Mouse (Mus musculus) erythroblast, embryonic 14.5 days (primary cell): ENCODE results near the gene Bahcc1. TPM values are rescaled to one million over a fixed set of nuclear protein-coding genes. Genes with fewer than 3 reads are reported as not detected.

Experiments used
- H3K27me3 ChIP-seq: 2 replicates; pipeline ENCODE4 v1.6.1; 2012; ENCODE audit warnings: inconsistent platforms; ENCODE audit not compliant: control insufficient read depth
- H3K36me3 ChIP-seq: 2 replicates; pipeline ENCODE4 v1.6.1; 2012; ENCODE audit warnings: mild to moderate bottlenecking, inconsistent platforms; ENCODE audit not compliant: control insufficient read depth
- H3K4me1 ChIP-seq: 2 replicates; pipeline ENCODE4 v1.6.1; 2012; ENCODE audit warnings: inconsistent platforms; ENCODE audit not compliant: control insufficient read depth
- H3K4me3 ChIP-seq: replicated peaks from 2 replicates; pipeline ENCODE3; 2012; ENCODE audit warnings: moderate library complexity, mild to moderate bottlenecking, inconsistent platforms
- H3K9me3 ChIP-seq: 2 replicates; pipeline ENCODE4 v1.6.1; 2012; ENCODE audit warnings: low read length, inconsistent platforms, mixed read lengths; ENCODE audit not compliant: control insufficient read depth
- GATA1 ChIP-seq: IDR thresholded peaks from 2 replicates; pipeline ENCODE4 v1.6.1; 2012; ENCODE audit warnings: low read length, inconsistent platforms, mixed read lengths
- TAL1 ChIP-seq: IDR thresholded peaks from 3 replicates; pipeline ENCODE4 v1.6.1; 2012; ENCODE audit warnings: low read length, inconsistent platforms, mixed read lengths
- polyA plus RNA-seq: library from polyadenylated mRNA; stranded (reverse); fragments of >175 nt; gene quantifications from 2 replicates; pipeline ENCODE4 v1.2.3, GENCODE M21; 2012

Bahcc1 gene
- polyA plus RNA-seq, 1 experiment: 0.21 TPM

DNA sequence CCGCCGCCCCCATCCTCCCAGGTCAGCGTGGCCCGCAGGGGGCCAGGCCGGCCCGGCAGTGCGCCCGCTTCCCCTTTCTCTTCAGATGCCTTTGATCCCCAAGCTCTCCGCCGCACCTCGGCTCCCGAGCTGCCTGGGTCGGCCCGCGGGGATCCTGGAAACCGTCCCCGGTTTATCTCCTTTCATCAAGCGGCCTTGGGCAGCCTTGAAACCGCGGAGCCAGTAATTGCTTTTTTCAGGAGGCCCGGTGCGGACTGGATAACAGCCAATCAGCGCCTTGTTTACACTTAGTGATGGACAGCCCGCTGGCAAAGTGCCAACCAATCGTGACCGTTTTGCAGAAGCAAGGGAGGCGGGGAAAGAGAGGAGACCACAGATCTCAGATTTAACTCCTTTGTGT is 1.4 kb upstream of the Bahcc1 start:
- peak overlapping the region; percentile 64 for H3K4me3 ChIP-seq
- TF ChIP-seq GATA1 (no peak), TAL1 (no peak)
- peaks cover 5% of the 10 kb centered on the region; the same call in 1 of the 2 replicates for H3K9me3 ChIP-seq
- H3K4me1 ChIP-seq: peaks cover 56% of the 10 kb centered on the region
- H3K36me3 ChIP-seq: no peaks in the 10 kb centered on the region
- peaks cover 100% of the 10 kb centered on the region for H3K27me3 ChIP-seq

DNA sequence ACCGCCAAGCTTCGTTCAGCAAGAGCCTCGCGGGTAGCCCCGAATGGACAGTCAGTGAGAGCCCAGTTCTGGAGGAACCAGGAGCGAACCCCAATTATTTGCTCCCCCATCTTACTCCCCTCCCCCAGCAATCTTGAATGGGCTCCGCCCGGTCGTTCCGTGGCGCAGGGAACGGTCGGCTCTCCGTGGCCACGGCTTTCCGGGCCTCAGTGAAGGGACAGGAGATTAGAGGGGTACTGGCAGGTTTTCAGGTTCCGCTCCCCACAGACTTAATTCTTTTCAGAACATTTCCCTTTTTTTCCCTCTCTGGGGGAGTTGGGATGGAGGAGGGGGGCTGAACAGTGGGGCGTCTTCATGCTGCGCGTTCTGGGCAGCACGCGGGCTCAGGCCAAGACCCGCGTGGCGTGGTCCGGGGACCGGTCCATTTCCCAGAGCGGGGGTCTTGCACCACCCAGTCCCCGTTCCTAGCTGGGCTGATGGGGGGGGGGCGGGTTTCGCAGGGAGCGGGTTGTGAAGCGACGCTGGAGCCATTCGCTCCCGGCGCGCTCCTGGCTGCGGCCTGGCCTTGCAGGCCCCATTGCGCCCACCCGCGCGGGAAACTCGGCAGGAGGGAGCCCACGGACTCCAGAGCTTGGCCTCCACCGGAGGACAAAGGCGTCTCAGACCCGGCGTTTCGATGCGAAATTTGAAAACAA is 841 bp downstream of the Bahcc1 start:
- H3K27me3 ChIP-seq: peaks cover 100% of the 10 kb centered on the region
- peaks cover 9% of the 10 kb centered on the region; the same call in 1 of the 2 replicates for H3K9me3 ChIP-seq
- H3K36me3 ChIP-seq: no peaks in the 10 kb centered on the region
- peaks cover 66% of the 10 kb centered on the region for H3K4me1 ChIP-seq
- TF ChIP-seq TAL1 (no peak), GATA1 (no peak)
- H3K4me3 ChIP-seq: peak overlapping the region; percentile 55

DNA sequence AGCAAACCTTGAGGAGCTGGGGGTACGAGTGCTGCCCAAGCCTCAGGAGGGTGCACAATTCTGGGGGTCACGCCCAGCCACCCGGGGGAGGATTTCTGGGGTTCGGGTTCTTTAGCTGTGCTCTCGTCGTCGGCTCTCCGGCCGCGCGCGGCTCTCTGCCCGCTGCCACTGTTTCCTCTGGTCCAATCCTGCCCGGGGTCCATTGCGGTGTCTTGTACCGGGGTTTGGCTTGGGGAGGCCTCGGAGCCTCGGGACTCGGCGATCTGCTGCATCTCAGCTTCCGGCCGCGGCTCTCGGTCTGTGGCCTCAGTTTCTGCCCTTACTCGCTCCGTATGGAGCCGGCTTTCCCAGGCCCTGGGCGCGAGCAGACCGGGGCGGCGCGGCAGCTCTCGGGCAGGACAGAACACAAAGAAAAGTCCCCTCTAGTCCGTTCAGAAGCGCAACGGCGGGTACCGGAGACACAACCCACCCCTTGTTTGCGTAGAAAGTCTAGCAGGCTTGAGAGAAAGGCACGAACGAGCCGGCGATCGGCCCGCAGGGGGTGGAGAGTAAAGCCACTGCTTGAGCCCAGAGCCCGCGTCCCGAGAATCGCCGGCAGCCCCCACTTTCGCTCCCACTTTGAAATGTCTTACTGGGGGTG is 1.5 kb downstream of the Bahcc1 start:
- H3K36me3 ChIP-seq: no peaks in the 10 kb centered on the region
- peak overlapping the region; percentile 55 for H3K4me3 ChIP-seq
- H3K4me1 ChIP-seq: peaks cover 66% of the 10 kb centered on the region
- TF ChIP-seq GATA1 (no peak), TAL1 (no peak)
- peaks cover 11% of the 10 kb centered on the region; the same call in 1 of the 2 replicates for H3K9me3 ChIP-seq
- H3K27me3 ChIP-seq: peaks cover 100% of the 10 kb centered on the region

DNA sequence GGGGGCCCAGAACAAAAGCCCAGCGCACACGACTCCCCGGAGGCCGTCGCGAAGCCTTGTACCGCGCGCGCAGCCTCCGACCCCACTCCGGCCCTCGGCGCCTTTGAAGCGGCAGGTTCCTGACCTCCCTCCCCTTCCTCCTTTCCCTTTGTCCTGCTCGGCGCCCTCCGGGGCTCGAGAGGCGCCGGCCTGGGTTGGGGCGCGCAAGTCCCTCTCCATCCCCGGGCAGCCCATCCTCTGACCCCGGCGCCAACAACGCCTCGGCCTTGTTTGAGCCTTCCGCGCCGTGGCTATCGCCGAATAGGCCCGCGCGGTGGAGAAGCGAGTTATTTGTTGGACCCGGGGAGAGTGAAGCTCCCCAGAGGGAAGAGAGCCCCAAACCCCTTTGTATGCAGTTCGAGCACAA is 2.0 kb downstream of the Bahcc1 start:
- H3K36me3 ChIP-seq: no peaks in the 10 kb centered on the region
- H3K9me3 ChIP-seq: peaks cover 11% of the 10 kb centered on the region; the same call in 1 of the 2 replicates
- peaks cover 65% of the 10 kb centered on the region for H3K4me1 ChIP-seq
- no peak for TF ChIP-seq GATA1
- TF ChIP-seq TAL1: no peak
- H3K4me3 ChIP-seq: peak overlapping the region; percentile 55
- peaks cover 100% of the 10 kb centered on the region for H3K27me3 ChIP-seq

DNA sequence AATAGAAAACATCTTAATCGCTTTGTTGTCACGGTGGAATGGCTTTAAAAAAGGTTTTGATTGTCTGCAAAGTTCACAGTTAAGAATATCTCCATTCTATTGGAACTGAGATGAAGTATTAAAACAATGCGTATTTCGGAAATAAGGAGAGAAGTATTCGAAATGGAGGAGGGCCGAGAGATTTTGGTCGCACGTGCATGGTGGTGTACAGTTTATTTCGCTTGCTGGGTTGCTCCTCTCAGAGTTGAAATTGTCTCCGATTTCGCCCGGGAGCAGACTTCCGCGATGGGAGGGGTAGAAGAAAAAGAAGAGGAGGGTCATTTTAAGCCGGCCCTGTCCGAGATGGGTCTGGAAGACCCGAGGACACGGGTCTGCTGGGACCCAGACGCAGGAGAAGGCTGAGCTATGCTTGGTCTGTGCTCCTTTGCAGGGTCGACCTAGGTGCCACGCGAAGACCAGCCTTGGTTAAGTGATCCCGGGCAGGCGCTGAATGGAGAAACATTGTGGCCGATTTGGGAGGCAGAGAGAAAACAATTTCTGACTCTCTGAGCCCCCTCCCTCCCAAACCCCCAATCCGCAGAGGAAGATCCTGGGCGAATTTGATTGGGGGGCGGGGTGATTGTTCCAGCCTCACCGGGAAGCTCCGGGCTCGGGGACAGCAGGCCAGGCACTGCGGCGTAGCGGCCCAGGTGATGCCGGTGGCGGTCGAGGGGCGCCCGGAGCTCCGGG is 2.8 kb downstream of the Bahcc1 start:
- H3K36me3 ChIP-seq: no peaks in the 10 kb centered on the region
- peaks cover 100% of the 10 kb centered on the region for H3K27me3 ChIP-seq
- H3K4me3 ChIP-seq: peak overlapping the region; percentile 31
- peaks cover 58% of the 10 kb centered on the region for H3K4me1 ChIP-seq
- H3K9me3 ChIP-seq: peaks cover 11% of the 10 kb centered on the region; the same call in 1 of the 2 replicates
- no peak for TF ChIP-seq GATA1
- no peak for TF ChIP-seq TAL1

DNA sequence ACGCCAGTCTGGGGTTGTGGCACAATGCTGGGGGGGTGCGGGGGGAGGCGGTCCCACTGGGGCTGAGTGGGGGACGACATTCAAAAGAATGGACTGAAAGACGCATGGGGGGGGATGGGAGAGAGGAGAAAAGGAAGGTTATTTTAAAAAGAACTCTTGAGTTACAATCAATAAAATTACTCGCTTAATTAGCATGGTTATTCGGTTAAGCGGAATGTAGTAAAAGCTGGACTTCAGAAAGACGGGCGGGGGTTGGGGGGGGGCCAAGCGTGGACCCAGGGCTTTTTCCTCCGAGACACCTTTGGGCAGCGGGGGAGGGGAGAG is 3.3 kb downstream of the Bahcc1 start:
- Histone ChIP-seq H3K4me1 (peaks cover 54% of the 10 kb centered on the region), H3K9me3 (peaks cover 8% of the 10 kb centered on the region; the same call in 1 of the 2 replicates), H3K27me3 (peaks cover 100% of the 10 kb centered on the region), H3K4me3 (peak overlapping the region; percentile 49), H3K36me3 (no peaks in the 10 kb centered on the region)
- TF ChIP-seq TAL1 (no peak), GATA1 (no peak)

DNA sequence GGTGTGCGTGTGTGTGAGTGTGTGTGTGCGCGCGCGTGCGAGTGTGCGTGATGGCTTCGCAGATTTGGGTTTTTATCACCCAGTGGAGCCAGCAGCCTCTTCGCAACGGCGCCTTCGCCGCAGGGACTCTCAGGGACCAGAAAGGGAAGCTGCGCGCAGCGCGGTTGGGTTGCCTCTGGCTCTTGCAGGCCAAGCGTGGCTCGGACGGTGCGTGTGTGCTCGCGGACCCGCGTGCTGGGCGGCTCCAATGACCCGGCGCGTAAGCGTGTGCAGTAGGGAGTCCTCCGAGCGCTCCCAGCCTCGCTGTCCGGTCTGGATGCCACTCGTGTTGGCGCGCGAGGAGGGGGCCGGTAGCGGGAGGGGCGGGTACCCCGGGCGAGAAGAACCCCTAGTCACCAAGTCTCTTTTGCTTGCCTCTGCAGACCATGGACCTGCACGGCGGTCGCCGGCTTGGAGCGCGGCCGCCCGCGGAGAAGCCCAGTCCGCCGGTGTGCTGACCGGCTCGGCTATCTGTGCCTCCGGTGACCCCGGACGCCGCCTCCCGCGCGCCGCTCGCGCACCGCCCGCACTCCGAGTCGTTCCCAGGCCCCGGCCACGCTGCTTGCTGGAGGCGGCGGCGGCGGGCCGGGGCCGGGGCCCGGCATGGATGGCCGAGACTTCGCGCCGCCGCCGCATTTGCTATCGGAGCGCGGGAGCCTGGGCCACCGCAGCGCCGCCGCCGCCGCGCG is 3.9 kb downstream of the Bahcc1 start:
- Histone ChIP-seq H3K4me1 (peaks cover 48% of the 10 kb centered on the region), H3K4me3 (peak overlapping the region; percentile 49), H3K36me3 (no peaks in the 10 kb centered on the region), H3K27me3 (peaks cover 100% of the 10 kb centered on the region), H3K9me3 (peaks cover 8% of the 10 kb centered on the region; the same call in 1 of the 2 replicates)
- TF ChIP-seq TAL1: no peak

DNA sequence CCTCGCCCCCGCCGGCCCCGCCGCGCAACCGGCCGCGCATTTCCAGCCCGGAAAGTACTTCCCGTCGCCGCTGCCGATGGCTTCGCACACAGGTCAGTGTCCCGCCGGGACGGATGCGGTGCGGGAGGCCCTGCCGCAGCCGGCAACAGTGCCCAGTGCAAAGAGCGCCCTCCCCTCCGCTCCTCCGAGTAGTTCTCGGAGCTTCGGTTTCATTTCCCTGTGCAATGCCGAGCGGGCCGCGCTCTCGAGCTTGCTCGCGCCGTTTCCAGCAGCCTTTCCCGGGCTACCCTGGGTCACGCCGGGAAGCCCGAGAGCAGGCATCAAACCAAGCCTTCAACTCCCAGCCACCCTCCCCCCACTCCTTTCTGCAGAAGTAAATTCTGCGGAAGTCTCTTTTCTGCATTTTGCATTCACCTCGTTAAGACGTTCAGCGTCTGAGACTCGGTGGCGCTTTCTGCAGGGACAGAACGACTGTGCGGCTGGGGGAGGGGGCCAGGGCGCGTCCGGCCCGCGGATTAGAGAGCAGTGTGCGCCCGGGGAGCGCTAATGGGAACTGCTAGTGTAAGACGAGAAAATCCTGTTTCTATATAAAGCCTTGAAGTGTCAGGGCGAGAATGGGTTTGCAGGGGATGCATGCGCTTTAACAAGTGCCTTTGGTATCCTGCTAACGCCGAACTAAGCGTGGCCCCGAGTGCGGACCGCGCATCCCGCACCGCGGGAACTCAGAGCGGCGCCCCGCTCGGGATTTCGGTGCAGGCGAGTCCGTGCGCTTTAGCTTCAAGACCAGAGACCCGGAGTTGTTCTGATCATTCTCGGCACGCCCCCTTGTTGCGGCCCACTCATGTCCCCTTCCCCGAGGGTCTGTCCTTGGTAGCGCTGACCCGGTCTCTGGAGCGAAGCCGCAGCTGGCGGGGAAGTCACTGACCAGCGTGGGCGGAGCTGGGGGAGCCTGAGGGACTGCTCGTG is 4.7 kb downstream of the Bahcc1 start:
- peaks cover 8% of the 10 kb centered on the region; the same call in 1 of the 2 replicates for H3K9me3 ChIP-seq
- H3K4me3 ChIP-seq: peak overlapping the region; percentile 49
- no peaks in the 10 kb centered on the region for H3K36me3 ChIP-seq
- H3K27me3 ChIP-seq: peaks cover 97% of the 10 kb centered on the region
- no peak for TF ChIP-seq TAL1
- TF ChIP-seq GATA1: no peak
- peaks cover 40% of the 10 kb centered on the region for H3K4me1 ChIP-seq
